Mouse (Mus musculus) heart, embryonic 11.5 days (tissue): Measurements from ENCODE around the gene Eno1. TPM values are rescaled to one million over a fixed set of nuclear protein-coding genes. Genes with fewer than 3 reads are reported as not detected.

Experiments
- ATAC-seq: fragments of 200-750 bp; cut with Nextera tagmentation; replicated peaks from 2 replicates; pipeline ENCODE4 v1.8.0; 2017; ENCODE audit warnings: moderate library complexity; ENCODE audit not compliant: insufficient number of reproducible peaks, low FRiP score, low TSS enrichment
- H3K27ac ChIP-seq: fragments of 300-500 bp; sonication (generic); 2 replicates; pipeline ENCODE4 v1.5.1; 2014; ENCODE audit warnings: mild to moderate bottlenecking, low read depth, low read length
- H3K27me3 ChIP-seq: fragments of 300-500 bp; sonication (generic); 2 replicates; pipeline ENCODE4 v1.6.1; 2014; ENCODE audit warnings: mild to moderate bottlenecking, low read length, mixed read lengths; ENCODE audit not compliant: control insufficient read depth, insufficient read depth
- H3K36me3 ChIP-seq: fragments of 300-500 bp; sonication (generic); 2 replicates; pipeline ENCODE4 v1.6.1; 2014; ENCODE audit warnings: mild to moderate bottlenecking, low read length, moderate library complexity, mixed read lengths; ENCODE audit not compliant: control insufficient read depth, insufficient read depth
- H3K4me1 ChIP-seq: fragments of 300-500 bp; sonication (generic); 2 replicates; pipeline ENCODE4 v1.6.1; 2014; ENCODE audit warnings: low read length; ENCODE audit not compliant: control insufficient read depth, insufficient read depth
- H3K4me2 ChIP-seq: fragments of 300-500 bp; sonication (generic); 2 replicates; pipeline ENCODE4 v1.6.1; 2014; ENCODE audit warnings: mild to moderate bottlenecking, moderate library complexity
- H3K4me3 ChIP-seq: fragments of 300-500 bp; sonication (generic); 2 replicates; pipeline ENCODE4 v1.5.1; 2014; ENCODE audit warnings: low read depth, low read length
- H3K9ac ChIP-seq: fragments of 300-500 bp; sonication (generic); 2 replicates; pipeline ENCODE4 v1.6.1; 2014; ENCODE audit warnings: mild to moderate bottlenecking, low read depth, low read length, moderate library complexity
- H3K9me3 ChIP-seq: fragments of 300-500 bp; sonication (generic); replicated peaks from 2 replicates; pipeline ENCODE4 v1.6.1; 2016; ENCODE audit warnings: low read length; ENCODE audit not compliant: control insufficient read depth
- WGBS: fragments of 180-500 bp; shearing (Covaris S2); extraction: QIAGEN DNeasy Blood & Tissue Kit; methylation state at CpG from one replicate; pipeline ENCODE4 v1.1.7; 2014; ENCODE audit not compliant: insufficient replicate concordance; 5-methylcytosine and 5-hydroxymethylcytosine counted together
- polyA plus RNA-seq: library from polyadenylated mRNA; unstranded; fragments of >200 nt; fragmentation: Nextera tagmentation; extraction: Ambion mirVana; gene quantifications from 2 replicates; pipeline ENCODE4 v1.2.1, GENCODE M21; 2014

The Eno1 gene
- polyA plus RNA-seq, 1 experiment from 2014 or later, result 2,057 TPM

- no peaks in the 10 kb centered on the region for H3K9me3 ChIP-seq
- H3K36me3 ChIP-seq, result peaks cover 35% of the 10 kb centered on the region
- WGBS, result 5% methylated on average over 3 of the region's 3 CpGs
- peak overlapping the region; percentile 99 for H3K27ac ChIP-seq
- ATAC-seq, result no peak
- H3K9ac ChIP-seq, result peak overlapping the region; percentile 99
- peak overlapping the region; percentile 76 for H3K4me2 ChIP-seq
- peak overlapping the region; percentile 92 for H3K4me3 ChIP-seq
- H3K27me3 ChIP-seq, result no peaks in the 10 kb centered on the region
- peaks cover 38% of the 10 kb centered on the region for H3K4me1 ChIP-seq
Measured at GRCm38 (mm10) chr4:150238433-150239086, 2.0 kb downstream of the Eno1 start.

DNA sequence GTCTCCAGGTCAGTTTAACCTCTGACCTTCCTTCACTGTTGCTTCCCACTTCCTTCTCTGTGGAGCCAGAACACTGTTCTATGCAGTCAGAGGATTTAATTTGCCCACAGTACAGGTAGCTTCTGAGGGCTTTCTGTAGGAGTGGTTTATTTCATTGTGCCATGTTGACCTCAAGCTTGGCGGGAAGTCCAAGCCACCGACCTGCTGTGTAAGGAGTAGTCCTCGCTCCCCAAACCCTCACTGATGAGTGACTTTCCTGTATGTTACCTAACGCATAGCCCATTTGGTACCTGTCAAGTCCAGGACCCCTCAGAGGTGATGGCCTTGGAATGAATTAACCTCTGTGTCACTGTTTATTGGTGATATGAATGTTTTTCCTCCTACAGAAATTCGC lies 2.6 kb downstream of the Eno1 start:
- H3K9ac ChIP-seq, result peak overlapping the region; percentile 99
- peaks cover 39% of the 10 kb centered on the region for H3K36me3 ChIP-seq
- ATAC-seq, result no peak
- peak overlapping the region; percentile 92 for H3K4me3 ChIP-seq
- no peaks in the 10 kb centered on the region for H3K9me3 ChIP-seq
- H3K27ac ChIP-seq, result peak overlapping the region; percentile 99
- peaks cover 38% of the 10 kb centered on the region for H3K4me1 ChIP-seq
- H3K4me2 ChIP-seq, result peak overlapping the region; percentile 76
- no peaks in the 10 kb centered on the region for H3K27me3 ChIP-seq
- 25% methylated on average over 5 of the region's 5 CpGs for WGBS

- 26% methylated on average over 6 of the region's 6 CpGs for WGBS
- Histone ChIP-seq H3K27me3 (no peaks in the 10 kb centered on the region), H3K36me3 (peaks cover 43% of the 10 kb centered on the region), H3K4me3 (peak overlapping the region; percentile 92), H3K9me3 (no peaks in the 10 kb centered on the region), H3K4me2 (peak overlapping the region; percentile 76), H3K27ac (peak overlapping the region; percentile 99), H3K4me1 (peaks cover 37% of the 10 kb centered on the region), H3K9ac (peak overlapping the region; percentile 99)
- no peak for ATAC-seq
Measured at GRCm38 (mm10) chr4:150239503-150239902, 3.0 kb downstream of the Eno1 start.

DNA sequence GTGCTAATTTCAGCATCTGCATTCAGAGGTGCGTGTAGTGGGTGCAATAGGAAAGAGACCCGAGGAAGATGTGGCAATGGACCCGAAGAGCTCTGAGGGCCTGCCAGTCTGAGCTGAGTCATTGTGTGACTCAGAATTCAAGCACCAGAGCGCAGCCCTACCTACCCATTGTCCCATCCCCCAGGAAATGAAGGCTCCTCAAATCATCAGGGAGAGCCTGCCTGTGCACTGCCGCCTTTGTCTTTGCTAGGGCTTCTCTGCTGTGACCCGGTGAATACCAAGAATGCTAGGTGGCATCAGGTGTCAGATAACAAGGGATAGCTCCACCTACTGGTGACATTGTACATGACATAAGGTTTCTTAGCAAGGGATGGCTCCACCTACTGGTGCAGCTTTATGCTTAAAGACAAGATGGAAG lies 3.4 kb downstream of the Eno1 start:
- no peak for ATAC-seq
- Histone ChIP-seq H3K27me3 (no peaks in the 10 kb centered on the region), H3K9me3 (no peaks in the 10 kb centered on the region), H3K4me3 (peak overlapping the region; percentile 92), H3K4me2 (peak overlapping the region; percentile 76), H3K27ac (peak overlapping the region; percentile 99), H3K4me1 (peaks cover 32% of the 10 kb centered on the region), H3K36me3 (peaks cover 47% of the 10 kb centered on the region), H3K9ac (peak overlapping the region; percentile 99)
- WGBS, result 5% methylated on average over 6 of the region's 6 CpGs

DNA sequence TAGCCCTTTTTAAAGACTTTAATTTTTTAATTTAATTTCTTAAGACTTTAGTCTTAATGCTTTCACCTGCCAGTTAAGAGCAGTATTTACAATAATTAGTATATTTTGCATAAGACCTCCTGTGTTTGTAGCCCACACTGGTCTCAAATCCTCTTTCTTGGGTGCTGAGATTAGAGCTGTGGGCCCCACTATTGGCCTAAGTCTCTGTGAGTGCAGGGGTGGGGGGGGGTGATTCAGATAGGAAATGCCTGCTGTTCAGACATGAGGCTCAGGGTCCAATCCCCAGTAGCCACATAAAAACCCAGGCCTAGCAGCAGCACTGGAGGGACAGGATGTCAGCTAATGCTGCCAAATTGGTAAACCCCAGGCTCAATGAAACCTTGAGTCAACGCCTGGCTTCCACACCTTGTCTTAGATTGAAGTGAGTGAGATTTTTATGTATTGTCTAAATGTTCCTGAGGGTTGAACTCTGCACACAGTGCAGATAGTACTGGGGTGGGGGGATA lies 3.9 kb downstream of the Eno1 start:
- Histone ChIP-seq H3K4me1 (peaks cover 29% of the 10 kb centered on the region), H3K27me3 (no peaks in the 10 kb centered on the region), H3K36me3 (peaks cover 48% of the 10 kb centered on the region), H3K9ac (0 out of 2 replicates have a peak overlapping the region, but pooled peaks have one; percentile 34), H3K4me2 (peak overlapping the region; percentile 46), H3K27ac (no peak overlapping the region), H3K4me3 (peak overlapping the region; percentile 14; the same call in 1 of the 2 replicates), H3K9me3 (no peaks in the 10 kb centered on the region)
- WGBS, result 75% methylated on average over 1 of the region's 1 CpGs
- no peak for ATAC-seq

- H3K4me3 ChIP-seq, result no peak overlapping the region
- H3K4me1 ChIP-seq, result peaks cover 29% of the 10 kb centered on the region
- no peak for ATAC-seq
- peak overlapping the region; percentile 2; the same call in 1 of the 2 replicates for H3K9ac ChIP-seq
- no peaks in the 10 kb centered on the region for H3K27me3 ChIP-seq
- H3K36me3 ChIP-seq, result peaks cover 59% of the 10 kb centered on the region
- WGBS, result 78% methylated on average over 4 of the region's 4 CpGs
- H3K4me2 ChIP-seq, result peak overlapping the region; percentile 31
- H3K9me3 ChIP-seq, result no peaks in the 10 kb centered on the region
- H3K27ac ChIP-seq, result peak overlapping the region; percentile 10; the same call in 1 of the 2 replicates
Measured at GRCm38 (mm10) chr4:150241708-150242107, 5.2 kb downstream of the Eno1 start.

- Histone ChIP-seq H3K27ac (no peak overlapping the region), H3K4me2 (no peak overlapping the region), H3K27me3 (no peaks in the 10 kb centered on the region), H3K4me1 (peaks cover 29% of the 10 kb centered on the region), H3K9me3 (no peaks in the 10 kb centered on the region), H3K36me3 (peaks cover 67% of the 10 kb centered on the region), H3K4me3 (no peak overlapping the region), H3K9ac (no peak overlapping the region)
- WGBS, result 86% methylated on average over 5 of the region's 5 CpGs
- no peak for ATAC-seq
Measured at GRCm38 (mm10) chr4:150242745-150243144, 6.2 kb downstream of the Eno1 start.

DNA sequence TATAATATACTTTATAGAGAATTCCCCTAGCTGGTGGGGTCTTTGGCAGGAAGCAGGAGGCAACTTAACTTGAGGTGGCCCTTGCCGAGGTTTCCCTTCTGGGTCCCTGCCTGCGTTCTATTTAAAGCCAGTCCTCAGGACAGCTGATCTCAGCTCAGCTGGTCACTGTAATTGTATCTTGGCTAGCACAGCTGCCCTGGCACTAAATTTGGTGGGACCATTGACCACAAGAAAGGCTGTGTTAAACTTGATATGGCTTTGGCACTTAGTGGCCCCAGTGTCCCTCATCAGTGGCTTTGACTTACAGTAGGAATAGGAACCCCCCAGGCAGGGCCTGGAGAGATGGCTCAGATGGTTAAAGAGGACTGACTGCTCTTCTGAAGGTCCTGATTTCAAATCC lies 9.4 kb downstream of the Eno1 start:
- peaks cover 13% of the 10 kb centered on the region for H3K4me1 ChIP-seq
- H3K27ac ChIP-seq, result no peak overlapping the region
- WGBS, result 61% methylated on average over 2 of the region's 2 CpGs

DNA sequence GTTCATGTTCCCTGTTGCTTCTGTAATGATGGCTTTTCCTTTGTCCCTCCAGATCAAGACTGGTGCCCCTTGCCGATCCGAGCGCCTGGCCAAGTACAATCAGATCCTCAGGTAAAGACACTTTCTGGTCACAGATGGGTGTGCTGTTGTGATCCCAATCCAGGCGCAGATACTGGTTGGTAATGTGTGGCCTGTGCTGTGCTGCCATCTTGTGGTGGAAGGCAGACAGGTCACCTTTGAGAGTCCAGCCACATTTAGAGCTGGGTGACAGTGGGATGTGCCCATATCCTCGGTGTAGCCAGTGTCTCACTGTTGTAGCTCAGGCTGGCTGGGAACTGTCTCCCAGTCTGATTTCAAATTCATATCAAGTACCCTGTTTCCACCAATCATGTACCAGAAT lies 11.5 kb downstream of the Eno1 start:
- no peak overlapping the region for H3K9ac ChIP-seq
- 64% methylated on average over 5 of the region's 5 CpGs for WGBS
- H3K27ac ChIP-seq, result no peak overlapping the region
- no peaks in the 10 kb centered on the region for H3K4me1 ChIP-seq
- H3K27me3 ChIP-seq, result no peaks in the 10 kb centered on the region
- peaks cover 58% of the 10 kb centered on the region for H3K36me3 ChIP-seq
- no peaks in the 10 kb centered on the region for H3K9me3 ChIP-seq
- H3K4me2 ChIP-seq, result no peak overlapping the region
- no peak overlapping the region for H3K4me3 ChIP-seq
- no peak; the same call in 1 of the 2 replicates for ATAC-seq

More for the DNA sequence above, 9.4 kb downstream of the Eno1 start:
- ATAC-seq, result no peak
- H3K4me3 ChIP-seq, result no peak overlapping the region
- peaks cover 69% of the 10 kb centered on the region for H3K36me3 ChIP-seq
- H3K4me2 ChIP-seq, result no peak overlapping the region
- no peaks in the 10 kb centered on the region for H3K27me3 ChIP-seq
- no peaks in the 10 kb centered on the region for H3K9me3 ChIP-seq
- no peak overlapping the region for H3K9ac ChIP-seq
